Mouse (Mus musculus) natural killer cell, adult 2 months (primary cell): ENCODE data around the gene Lemd1.

Experiments used
- DNase-seq, 2 experiments: peaks; one replicate each; pipeline ENCODE4 v3.0.0; 2022; ENCODE audit warnings: low spot score in 2 of 2

Lemd1 gene

DNA sequence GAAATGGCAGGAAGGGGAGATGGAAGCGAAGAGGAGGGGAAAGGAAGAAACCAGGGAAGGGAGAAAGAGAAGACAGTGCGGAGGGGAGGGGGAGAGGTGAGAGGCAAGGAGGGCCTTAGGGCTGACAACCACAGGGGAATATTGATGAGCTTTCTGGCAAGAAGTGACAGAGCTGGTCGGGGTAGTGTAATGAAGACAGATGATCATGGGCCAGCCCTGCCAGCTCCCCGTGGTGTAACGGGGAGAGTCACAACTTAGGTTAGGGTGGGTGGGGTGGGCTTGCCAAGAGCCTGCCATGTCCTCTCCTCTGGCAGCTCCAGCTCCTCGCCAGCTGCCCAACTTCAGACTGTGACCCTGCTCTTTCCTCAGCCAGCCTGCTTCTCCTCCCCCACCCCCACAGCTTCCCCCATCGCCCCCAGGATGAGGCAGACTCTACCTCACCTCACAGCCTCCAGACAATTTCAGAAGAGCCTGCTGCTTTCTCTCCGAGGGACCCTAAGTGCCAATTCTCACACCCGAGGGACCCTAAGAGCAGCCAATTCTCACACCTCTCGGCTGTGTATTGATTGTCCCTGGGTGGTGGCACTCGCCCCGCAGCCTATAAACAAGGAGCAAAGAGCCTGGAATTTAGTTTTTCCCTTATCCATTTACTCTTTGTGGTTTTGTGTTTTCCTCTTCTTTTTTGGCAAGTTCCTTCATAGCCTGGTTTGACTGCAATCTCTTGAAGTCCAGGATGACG lies 26.3 kb upstream of the Lemd1 start:
- no peak for DNase-seq

DNA sequence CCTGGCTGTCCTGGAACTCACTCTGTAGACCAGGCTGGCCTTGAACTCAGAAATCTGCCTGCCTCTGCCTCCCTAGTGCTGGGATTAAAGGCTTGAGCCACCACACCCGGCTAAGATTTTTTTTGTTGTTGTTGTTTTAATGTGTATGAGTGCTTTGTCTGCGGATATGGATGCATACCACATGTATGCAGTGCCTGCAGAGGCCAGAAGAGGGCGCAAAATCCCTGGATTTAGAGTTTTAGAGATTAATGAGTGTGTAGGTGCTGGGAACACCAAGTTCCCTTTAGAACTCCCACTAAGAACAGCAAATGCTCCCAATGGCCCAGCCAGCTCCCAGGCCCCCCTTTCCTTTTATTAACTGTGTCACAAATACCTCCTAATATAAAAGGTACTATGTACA lies 25.4 kb upstream of the Lemd1 start:
- peak in 1 of 2 experiments; percentile 37 for DNase-seq

DNA sequence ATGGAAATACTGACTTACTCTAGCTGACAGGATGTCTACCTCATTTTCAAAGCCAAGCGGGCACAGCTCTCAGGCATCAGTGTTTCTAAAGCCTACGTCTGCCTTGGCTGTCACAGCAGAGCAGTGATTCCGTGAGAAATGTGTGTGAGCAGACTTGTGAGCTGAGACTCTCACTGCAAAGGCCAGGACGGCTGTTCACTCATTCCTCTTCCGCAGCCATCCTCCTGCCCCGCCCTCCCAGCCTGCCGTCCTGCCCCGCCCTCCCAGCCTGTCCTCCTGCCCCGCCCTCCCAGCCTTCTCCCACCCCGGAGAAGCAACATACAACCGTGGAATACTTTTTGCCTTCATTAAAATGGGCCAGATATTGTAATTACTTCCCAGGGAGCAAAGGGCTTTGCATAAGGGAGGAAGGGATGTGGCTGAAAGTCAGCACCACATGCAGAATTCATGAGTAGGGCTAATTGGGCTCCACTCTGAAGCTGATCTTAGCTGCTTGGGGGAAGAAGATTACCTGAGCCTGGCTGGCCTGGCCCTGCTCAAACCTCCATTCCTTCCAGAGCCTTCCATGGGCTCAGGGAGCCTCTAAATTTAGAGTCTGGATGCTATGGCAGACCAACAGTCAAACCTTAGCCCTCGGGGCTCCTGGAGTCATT lies 23.0 kb upstream of the Lemd1 start:
- DNase-seq: no peak

DNA sequence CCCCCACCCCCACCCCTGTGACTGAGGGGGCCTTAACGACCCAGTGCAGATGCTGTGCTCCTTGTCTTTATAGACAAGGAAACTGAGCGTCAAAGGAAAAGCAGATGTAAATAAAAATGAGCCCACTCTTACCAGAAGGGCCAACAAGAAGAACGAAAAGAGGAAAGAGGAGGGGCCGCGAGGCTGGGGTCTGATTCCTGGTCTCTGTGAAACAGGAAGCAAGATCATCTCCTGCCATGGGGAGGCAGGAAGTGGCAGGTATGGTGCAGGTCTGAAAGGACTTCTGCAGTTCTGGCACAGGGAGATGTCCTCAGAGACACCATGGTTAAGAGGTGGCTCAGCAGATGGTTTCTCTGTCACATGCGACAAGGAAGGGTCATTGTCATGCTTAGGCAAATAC lies 20.5 kb upstream of the Lemd1 start:
- DNase-seq: no peak

DNA sequence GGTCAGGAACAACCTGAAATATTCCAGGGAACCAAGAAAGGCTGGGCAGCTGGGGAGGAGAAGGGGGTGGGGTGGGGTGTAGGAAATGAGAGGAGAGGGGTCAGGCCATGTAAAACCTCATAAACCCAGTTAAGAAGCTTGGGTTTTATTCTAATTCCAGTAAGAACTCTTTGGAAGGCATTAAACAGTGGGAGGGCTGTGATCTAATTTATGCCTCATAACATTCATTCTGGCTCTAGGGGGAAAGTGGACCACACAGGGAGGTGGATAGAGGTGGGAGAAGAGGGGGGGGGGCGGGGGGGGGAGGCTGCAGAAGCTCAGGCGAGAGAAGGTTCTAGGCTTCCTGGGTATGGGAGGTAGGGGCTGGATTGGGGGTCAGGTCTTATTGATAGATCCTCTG lies 19.6 kb upstream of the Lemd1 start:
- no peak for DNase-seq

DNA sequence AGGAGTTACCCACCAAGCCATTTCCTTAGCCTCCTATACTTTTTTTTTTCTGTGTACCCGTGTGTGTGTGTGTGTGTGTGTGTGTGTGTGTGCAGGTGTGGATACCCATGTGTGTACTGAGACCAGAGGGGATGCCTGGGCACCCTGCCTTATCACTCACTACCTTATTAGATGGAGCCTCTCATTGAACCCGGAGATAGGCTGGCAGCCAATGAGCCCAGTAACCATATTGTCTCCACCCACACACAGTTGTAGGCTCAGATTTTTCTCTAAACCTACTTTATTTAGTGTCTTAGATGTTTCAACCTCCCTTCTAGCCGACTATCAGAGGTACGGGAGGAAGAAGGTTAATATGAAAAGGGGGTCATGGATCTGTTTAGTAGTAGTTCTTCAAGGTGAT lies 4.9 kb upstream of the Lemd1 start:
- DNase-seq: no peak

DNA sequence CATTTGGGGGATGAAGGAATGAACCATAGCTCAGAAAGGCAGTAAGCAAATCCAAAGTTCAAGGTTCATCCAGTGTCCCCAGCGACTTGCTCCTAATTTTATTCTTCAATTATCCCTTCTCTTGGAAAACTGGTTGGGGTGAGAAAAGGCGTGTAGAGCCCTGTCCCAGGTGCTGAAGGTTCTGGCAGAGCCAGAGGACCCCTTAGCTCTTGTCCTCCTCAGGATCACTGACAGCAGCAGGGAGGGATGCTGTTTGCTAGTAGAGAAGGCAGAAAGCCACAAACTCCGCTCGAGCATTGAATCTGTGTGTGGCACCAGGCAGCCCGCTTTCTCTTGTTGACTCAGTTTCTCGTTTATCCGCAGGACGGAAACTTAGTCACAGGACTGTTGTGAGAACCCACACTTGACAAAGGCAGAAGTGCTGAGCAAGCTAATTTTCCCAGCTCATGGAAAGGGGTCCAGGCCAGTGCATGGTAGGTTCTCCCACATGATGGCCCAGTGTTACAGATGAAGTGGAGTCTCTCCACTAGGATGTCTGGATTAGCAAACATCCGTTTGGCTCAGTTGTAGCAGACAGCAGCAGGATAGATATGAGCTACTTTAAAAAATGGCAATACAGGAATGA lies 2.7 kb upstream of the Lemd1 start:
- DNase-seq: no peak

DNA sequence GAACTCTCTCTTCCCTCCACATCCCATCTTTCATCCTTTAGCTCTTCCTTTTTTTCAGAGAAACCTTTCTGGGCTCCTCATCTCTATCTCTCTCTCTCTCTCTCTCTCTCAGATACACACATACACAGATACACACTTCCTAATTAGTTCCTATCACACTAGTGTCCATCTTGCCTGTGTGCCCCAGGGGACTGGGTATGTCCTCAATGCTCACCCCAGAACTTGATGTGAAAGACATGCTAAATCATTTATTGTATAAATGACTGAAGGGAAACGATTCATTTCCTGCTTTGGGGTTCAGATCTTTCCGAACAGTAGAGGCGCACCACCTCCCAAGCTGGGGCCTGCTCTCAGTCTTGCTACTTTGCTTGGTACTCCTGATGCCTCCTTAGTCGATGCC lies 2.0 kb upstream of the Lemd1 start:
- DNase-seq: no peak

DNA sequence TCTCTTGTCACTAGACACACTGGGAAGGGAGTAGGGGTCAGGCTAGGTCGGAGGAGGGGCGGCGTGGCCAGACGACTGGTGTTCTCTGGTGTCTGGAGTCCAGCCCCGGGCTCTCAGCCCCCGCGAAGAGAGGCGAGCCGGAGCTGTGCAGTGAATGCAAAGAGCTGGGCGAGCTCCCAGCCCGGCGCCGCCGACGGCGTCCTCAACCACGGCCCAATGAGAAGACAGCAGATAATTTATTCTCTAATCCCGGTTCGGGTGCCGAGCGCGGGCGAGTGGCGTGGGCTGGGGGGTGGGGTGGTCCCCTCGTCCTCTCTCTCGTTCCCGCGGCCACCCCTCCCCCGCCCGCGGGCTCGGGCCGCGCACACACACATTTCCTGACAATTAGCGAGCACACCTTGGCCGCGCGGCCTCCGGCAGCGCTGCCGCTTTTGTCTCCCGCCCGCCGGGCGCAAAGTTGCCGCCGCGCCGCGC lies 1.2 kb upstream of the Lemd1 start:
- DNase-seq: no peak

DNA sequence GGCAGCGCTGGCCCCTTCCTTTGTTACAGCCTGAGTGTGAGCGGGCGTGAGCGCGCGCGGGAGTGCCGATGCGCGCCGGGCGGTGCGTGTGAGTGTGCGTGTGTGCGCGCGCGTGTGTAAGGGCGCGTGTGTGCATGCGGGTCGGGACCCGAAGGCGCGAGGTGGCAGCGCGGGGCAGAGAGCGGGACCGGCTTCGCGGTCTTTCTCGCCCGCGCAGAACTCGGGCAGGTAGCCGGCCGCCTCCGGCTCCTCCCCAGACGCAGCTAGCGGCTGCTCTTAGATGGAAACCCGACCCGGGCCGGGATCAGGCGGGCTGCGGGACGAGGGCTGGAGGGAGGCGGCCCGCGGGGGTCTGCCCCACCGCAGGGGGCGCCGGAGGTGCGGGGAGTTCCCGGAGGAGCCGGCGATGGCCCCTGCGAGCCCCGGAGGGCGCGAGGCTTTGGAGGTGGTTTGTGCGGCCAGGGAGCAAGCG lies 574 bp upstream of the Lemd1 start:
- no peak for DNase-seq

DNA sequence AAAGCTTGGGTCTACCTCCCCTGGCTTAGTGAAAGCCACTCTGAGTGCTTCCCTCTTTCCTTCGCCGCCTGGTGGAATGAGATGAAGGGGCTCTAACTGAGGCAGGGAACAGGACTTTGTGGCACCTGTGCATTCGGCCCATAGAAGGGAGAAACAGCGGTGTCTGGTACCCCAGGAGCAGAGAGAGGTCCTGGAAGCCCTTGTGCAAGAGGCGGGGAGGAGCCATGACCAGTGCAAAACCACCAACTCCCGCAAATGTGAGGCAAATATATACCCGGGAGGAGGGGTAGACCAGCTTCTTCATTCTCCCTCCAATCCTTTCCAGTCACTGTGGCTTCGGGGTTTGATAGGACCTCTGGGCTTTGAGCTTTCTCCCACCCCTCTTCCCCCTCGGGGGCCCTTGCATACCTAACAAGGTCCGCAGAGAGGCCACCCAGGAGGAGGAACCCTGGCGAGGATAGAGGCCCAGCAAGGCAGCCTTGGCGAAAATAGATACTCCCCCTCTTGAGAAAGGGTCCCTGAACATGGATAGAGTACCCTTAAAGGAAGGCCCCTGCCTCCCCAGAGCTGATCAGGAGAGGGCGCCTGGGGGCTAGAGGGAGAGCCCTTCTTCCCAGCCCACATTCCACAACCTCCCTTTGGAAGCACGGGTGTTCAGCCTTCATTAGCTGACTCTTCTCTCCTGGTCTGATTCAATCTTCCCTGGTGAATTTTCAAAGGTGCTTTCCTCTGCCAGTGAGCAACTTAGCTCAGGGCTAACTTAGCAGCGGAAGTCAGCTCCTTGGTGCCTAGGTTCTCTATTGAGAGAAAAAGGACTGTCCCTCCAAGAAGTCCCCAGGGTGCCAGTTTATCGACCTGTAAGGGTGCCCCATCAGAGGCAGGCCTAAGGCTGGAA lies 802 bp downstream of the Lemd1 start:
- no peak for DNase-seq

DNA sequence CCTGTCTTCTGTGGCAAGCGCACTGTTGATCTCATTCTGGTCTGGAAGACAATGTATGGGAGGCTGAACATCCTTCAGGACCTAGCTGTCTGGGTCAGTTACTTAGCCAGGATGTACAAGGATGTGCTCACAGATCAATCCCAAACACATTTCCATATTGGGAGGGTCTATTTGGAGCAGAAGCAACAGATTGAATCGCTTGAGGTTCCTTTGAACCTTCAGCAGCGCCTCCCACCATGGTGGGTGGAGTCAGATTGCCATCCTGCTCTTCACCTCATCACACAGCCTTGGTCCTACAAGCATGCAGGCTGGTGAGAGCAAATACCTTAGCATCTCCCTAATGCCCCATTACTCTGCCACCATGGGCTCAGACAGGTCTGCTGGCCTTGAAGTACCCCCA lies 2.6 kb downstream of the Lemd1 start:
- DNase-seq: no peak

DNA sequence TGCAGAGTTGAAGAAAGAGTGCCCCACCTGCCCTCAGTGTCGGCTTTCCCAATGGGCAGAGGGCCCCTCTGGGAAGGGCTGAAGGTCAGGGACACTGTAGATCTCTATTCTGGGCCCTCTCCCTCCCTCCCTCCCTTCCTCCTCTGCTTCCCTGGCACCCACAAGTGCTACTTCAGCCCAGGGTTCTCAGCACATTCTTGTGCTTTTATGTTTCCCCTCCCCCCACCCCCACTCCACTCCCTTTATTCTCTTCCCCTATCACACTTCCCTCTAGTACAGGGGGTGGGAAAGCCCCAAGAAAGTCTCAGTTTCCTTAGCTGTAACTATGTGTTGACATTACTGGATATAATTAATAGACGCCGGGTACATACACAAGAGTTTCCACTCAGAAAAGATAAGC lies 3.4 kb downstream of the Lemd1 start:
- DNase-seq: no peak

DNA sequence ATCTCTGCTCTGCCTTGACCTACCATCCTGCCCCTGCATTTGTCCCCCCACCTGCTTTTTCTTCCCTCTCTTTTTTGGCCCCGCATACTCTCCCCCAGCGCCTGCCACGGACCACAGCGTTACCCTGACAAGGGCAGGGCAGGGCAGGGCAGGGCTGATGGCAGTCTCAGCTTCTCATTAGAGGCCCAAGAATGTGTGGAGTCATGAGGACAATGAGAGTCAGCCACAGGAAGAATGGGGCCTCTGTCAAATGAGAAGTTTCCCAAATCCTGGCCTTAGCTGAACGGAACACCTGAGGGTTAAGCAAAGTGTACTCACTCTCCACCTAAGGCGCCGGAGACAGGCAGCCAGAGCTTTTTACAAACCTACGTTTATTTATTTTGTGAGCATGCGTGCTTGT lies 3.9 kb downstream of the Lemd1 start:
- no peak for DNase-seq

DNA sequence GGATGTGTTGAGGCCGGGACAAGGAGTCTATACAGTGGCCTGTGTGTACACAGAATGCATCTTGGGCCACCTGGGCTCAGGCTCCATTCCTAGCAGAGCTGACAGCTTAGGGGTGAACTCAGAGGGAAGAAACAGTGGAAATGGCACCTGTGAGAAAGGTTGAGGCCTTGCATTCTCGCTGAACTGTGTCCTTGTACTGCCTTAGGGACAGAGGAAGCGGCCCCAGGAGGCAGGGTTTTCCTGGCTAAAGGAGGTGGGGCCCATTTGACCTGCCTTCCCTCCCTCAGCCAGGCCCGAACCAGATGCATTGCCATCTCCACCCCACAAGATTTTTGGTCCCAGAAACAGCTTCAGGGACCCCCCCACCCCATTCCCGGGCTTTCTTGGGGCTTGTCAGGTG lies 4.5 kb downstream of the Lemd1 start:
- no peak for DNase-seq

DNA sequence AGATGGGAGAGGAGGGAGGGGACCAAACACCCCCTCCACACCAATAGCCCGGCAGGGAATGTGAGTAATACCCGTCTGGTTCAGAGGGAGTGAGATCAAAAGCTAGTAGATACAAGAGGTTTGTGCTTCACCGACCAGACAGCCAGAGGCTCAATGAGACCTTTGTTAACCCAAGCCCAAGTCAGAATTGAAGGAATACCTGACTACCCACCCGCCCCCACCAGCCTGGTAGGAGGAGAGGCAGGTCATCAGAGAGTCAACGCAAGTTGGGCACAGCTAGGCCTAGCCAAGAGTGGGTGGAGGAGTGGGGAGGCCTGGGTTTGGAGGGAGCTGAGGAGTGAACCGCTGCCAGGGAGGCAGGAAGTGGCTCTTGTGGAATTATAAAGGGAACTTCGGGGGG lies 5.1 kb downstream of the Lemd1 start:
- DNase-seq: no peak

DNA sequence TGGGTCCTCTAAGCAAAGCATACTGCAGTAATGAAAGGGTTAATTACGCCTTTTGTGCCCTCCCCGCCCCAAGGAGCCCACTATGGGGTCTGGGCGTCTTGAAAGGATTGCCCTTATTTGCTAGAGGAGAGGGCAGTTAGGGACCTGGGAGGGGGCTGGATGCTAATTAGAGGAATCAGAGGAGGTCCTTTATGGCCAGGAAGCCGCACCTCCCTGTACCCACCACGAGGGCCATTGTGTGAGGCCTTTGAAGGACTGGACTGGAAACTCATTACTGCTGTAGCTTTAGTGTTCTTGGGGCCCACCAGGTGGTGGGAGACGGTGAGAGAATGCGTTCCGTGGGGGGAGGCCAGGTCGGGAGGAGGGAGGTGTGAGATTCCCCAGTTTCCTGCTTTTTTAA lies 6.4 kb downstream of the Lemd1 start:
- no peak for DNase-seq

DNA sequence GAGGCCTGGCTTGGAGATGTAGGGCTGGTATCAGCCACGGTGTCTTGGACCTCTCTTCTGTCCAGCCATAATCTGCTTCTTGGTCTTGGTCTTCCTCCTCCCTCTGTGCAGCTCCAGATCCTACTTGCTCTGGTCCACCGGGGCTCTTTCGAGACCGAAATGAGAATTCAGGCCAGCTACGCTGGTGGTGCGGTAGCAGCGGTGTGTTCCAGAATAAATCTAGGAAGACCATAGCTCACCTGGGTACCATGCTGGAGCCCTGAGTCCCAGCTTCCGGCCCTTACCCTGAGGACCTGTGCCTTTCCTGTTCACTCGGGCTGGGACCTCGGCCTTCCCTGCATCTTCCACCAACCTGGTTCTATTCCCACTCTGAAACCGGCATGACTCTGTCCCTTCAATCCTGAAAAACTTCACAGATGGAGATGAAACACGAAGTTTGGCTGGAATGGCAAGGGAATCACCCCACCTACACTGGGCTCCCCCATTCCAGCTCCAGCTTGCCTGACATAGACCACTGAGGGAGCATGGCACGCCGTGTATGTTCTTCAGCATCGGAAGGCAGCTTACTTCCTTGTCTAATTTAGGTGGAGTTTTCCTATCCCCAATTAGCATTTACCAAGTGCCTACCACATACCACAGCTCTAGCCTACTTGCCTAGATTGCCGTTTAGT lies 7.3 kb downstream of the Lemd1 start:
- no peak for DNase-seq

DNA sequence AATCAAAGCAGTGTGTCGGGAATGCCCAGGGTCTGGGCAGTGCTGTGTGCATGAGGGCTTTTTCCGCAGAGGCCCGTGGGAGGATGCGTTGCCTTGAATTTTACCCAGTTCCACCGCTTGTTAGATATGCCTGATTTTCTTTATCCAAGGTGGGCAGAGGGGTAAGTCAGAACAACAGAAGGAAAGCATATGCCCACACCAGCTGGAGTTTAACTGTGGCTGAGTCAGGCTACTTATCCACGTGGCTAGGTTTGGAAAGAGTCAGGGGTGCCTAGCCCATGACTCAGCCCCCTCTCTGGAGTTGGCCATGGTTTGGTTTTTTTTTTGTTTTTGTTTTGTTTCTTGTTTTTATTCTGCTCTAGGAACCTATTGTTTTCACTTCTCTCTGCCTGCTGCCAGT lies 8.0 kb downstream of the Lemd1 start:
- DNase-seq: no peak

DNA sequence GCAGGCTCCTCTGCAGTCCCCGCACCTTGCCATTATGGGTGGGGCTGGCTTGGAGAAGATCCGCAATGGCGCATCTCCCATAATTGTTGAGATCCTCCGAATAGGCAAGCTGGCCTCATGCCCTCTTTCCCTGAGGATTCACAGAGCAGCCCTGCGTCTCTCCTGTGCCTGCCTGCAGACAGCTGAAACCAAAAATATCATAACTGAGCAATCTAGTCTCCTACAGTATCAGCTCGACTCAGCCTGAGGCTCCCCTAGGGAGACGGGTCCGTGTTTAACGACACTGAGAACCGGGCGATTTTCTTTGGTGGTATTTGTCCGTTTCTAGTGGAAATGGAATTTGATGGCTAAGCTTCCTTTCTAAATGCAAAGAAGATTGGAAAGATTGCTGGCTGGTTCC lies 8.7 kb downstream of the Lemd1 start:
- no peak for DNase-seq
